Mouse (Mus musculus) G1E (cell line): ENCODE results near the gene Nol3. TPM values are rescaled to one million over a fixed set of nuclear protein-coding genes. Genes with fewer than 3 reads are reported as not detected.

Source experiments
- ATAC-seq: 2 replicates; pipeline ENCODE4 v1.8.0; 2016; ENCODE audit warnings: mild to moderate bottlenecking; ENCODE audit not compliant: insufficient number of reproducible peaks, poor library complexity, low FRiP score, severe bottlenecking; ENCODE audit errors: extremely low read depth
- DNase-seq: peaks from one replicate; pipeline ENCODE4 v3.0.0; 2012; ENCODE audit warnings: low spot score
- H3K27me3 ChIP-seq: 2 replicates; pipeline ENCODE4 v1.6.1; 2012; ENCODE audit warnings: mild to moderate bottlenecking, low read length, inconsistent platforms; ENCODE audit not compliant: insufficient read depth
- H3K36me3 ChIP-seq: replicated peaks from 2 replicates; pipeline ENCODE3; 2012; ENCODE audit warnings: mild to moderate bottlenecking, inconsistent platforms
- H3K4me1 ChIP-seq: 2 replicates; pipeline ENCODE4 v1.6.1; 2012; ENCODE audit warnings: low read depth, low read length, inconsistent platforms, mixed read lengths; ENCODE audit not compliant: insufficient read depth
- H3K4me3 ChIP-seq: 2 replicates; pipeline ENCODE4 v1.5.1; 2012; ENCODE audit warnings: low read depth, mild to moderate bottlenecking, inconsistent platforms, low read length, moderate library complexity, mixed read lengths
- H3K9me3 ChIP-seq: replicated peaks from 2 replicates; pipeline ENCODE4 v1.6.1; 2012; ENCODE audit warnings: inconsistent platforms
- CTCF ChIP-seq: IDR thresholded peaks from 2 replicates; pipeline ENCODE4 v1.5.1; 2012; ENCODE audit warnings: low read depth, low read length, inconsistent platforms, mixed read lengths
- GATA1 ChIP-seq: IDR thresholded peaks from 2 replicates; pipeline ENCODE4 v1.6.1; 2012; ENCODE audit warnings: borderline replicate concordance, low read length, inconsistent platforms, mixed read lengths
- GATA2 ChIP-seq: IDR thresholded peaks from 2 replicates; pipeline ENCODE4 v1.6.1; 2012; ENCODE audit warnings: low read depth, low read length, inconsistent platforms, borderline replicate concordance
- POLR2AphosphoS5 ChIP-seq: IDR thresholded peaks from 2 replicates; pipeline ENCODE4 v1.6.1; 2012; ENCODE audit warnings: low read depth, low read length, inconsistent platforms; ENCODE audit not compliant: insufficient replicate concordance
- TAL1 ChIP-seq: conservative IDR thresholded peaks from 2 replicates; pipeline ENCODE4 v1.6.1; 2012; ENCODE audit warnings: low read depth, low read length, inconsistent platforms, mixed read lengths
- polyA plus RNA-seq: library from polyadenylated mRNA; stranded (reverse); fragments of >175 nt; gene quantifications from 2 replicates; pipeline ENCODE4 v1.2.3, GENCODE M21; 2012
- total RNA-seq, 2 experiments: library from RNA; stranded (forward) in 1 of 2; stranded (reverse) in 1 of 2; fragments of 200-1000 nt in 1 of 2; fragments of >200 nt in 1 of 2; fragmentation: Nextera tagmentation in 1 of 2; gene quantifications; 2 replicates each; pipeline ENCODE4 v1.2.3; 2014 to 2017

Gene Nol3
- total and polyA plus RNA-seq, 3 experiments = 0.49 to 0.60 (median 0.60) TPM

GRCm38 (mm10) chr8:105306146-105306691 is 30.3 kb downstream of the Nol3 start:
- H3K36me3 ChIP-seq = peaks cover 97% of the 10 kb centered on the region
- H3K4me3 ChIP-seq = no peak overlapping the region
- no peak for DNase-seq
- no peak for ATAC-seq
- no peak for TF ChIP-seq POLR2AphosphoS5
- TF ChIP-seq GATA2 = no peak
- TF ChIP-seq CTCF = no peak
- no peak for TF ChIP-seq TAL1
- TF ChIP-seq GATA1 = no peak
- no peaks in the 10 kb centered on the region for H3K27me3 ChIP-seq
- no peaks in the 10 kb centered on the region; the same call in 1 of the 2 replicates for H3K9me3 ChIP-seq
- peaks cover 50% of the 10 kb centered on the region for H3K4me1 ChIP-seq

DNA sequence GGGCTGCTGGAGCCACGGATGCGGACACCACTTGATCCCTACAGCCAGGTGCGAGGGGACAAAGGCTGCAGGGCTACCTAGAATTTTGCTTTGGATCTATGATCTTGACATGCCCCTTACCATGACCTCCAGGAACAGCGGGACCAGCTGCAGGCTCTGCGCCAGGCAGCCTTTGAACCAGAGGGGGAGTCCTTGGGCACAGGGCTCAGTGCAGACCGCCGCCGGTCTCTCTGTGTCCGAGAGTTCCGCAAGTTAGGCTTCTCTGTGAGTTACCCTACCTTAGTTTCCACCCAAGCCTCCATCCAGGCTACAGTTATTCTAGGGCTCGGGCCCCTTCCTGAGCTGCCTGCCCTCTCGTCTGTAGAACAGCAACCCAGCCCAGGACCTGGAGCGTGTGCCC is 31.7 kb downstream of the Nol3 start:
- Histone ChIP-seq H3K27me3 (no peaks in the 10 kb centered on the region), H3K9me3 (no peaks in the 10 kb centered on the region; the same call in 1 of the 2 replicates), H3K36me3 (peaks cover 98% of the 10 kb centered on the region), H3K4me1 (peaks cover 49% of the 10 kb centered on the region), H3K4me3 (no peak overlapping the region)
- ATAC-seq = no peak
- TF ChIP-seq GATA1 = no peak
- TF ChIP-seq GATA2 = no peak
- DNase-seq = no peak

- Histone ChIP-seq H3K27me3 (no peaks in the 10 kb centered on the region), H3K9me3 (no peaks in the 10 kb centered on the region), H3K4me1 (peaks cover 46% of the 10 kb centered on the region), H3K36me3 (peaks cover 98% of the 10 kb centered on the region), H3K4me3 (no peak overlapping the region)
- no peak for DNase-seq
- TF ChIP-seq CTCF (no peak), GATA1 (no peak), GATA2 (no peak), TAL1 (no peak), POLR2AphosphoS5 (no peak)
- ATAC-seq = no peak
Observed at GRCm38 (mm10) chr8:105308428-105308827, 32.5 kb downstream of the Nol3 start.

GRCm38 (mm10) chr8:105309142-105309847 is 33.4 kb downstream of the Nol3 start:
- Histone ChIP-seq H3K27me3 (no peaks in the 10 kb centered on the region), H3K9me3 (no peaks in the 10 kb centered on the region), H3K36me3 (peaks cover 98% of the 10 kb centered on the region), H3K4me1 (peaks cover 37% of the 10 kb centered on the region), H3K4me3 (no peak overlapping the region)
- DNase-seq = no peak
- ATAC-seq = no peak
- TF ChIP-seq GATA2 (no peak), POLR2AphosphoS5 (no peak), TAL1 (no peak), CTCF (no peak), GATA1 (no peak)

GRCm38 (mm10) chr8:105310118-105310517 is 34.2 kb downstream of the Nol3 start:
- TF ChIP-seq POLR2AphosphoS5 (no peak), CTCF (no peak), GATA1 (no peak), TAL1 (no peak), GATA2 (no peak)
- H3K9me3 ChIP-seq = no peaks in the 10 kb centered on the region
- ATAC-seq = no peak
- no peak for DNase-seq
- no peak overlapping the region for H3K4me3 ChIP-seq
- peaks cover 30% of the 10 kb centered on the region for H3K4me1 ChIP-seq
- H3K27me3 ChIP-seq = no peaks in the 10 kb centered on the region
- H3K36me3 ChIP-seq = peaks cover 98% of the 10 kb centered on the region

DNA sequence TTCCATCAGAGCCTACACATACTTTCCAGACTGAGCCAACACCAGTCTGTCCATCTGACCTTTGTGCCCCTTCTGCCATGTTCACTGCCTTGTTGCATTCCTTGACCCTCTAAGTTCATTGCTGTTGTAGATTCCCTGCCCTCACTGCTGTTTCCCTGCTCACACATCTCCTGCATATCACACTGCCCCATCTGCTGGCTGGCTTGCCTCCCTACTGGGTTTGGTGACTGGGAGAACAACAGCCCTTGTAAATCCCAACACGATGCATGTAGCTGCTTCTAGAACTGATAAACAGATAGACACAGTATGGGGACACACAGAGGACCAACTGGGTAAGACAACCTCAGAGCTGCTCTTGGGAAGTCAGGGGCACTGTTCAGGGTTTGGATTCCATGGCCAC is 35.8 kb downstream of the Nol3 start:
- peaks cover 98% of the 10 kb centered on the region for H3K36me3 ChIP-seq
- DNase-seq (no peak), ATAC-seq (no peak)
- no peak for TF ChIP-seq GATA2
- no peak for TF ChIP-seq POLR2AphosphoS5
- no peak for TF ChIP-seq TAL1
- TF ChIP-seq GATA1 = no peak
- no peak for TF ChIP-seq CTCF
- H3K4me1 ChIP-seq = peaks cover 15% of the 10 kb centered on the region
- no peak overlapping the region for H3K4me3 ChIP-seq
- H3K9me3 ChIP-seq = no peaks in the 10 kb centered on the region
- no peaks in the 10 kb centered on the region for H3K27me3 ChIP-seq
